Mouse (Mus musculus) layer of hippocampus, postnatal 25 days (tissue): ENCODE measurements around the gene Ccn1. TPM values are rescaled to one million over a fixed set of nuclear protein-coding genes. Genes with fewer than 3 reads are reported as not detected.

Experiments used
- DNase-seq, 2 experiments: peaks; one replicate each; pipeline ENCODE4 v3.0.0; 2022; ENCODE audit warnings: mixed read lengths in 2 of 2, low spot score in 1 of 2; ENCODE audit errors: extremely low spot score in 1 of 2
- total RNA-seq, 2 experiments: library from RNA; stranded (reverse); gene quantifications; 2 replicates each; pipeline ENCODE4 v1.2.3; 2021

The Ccn1 gene
- total RNA-seq, 2 experiments from 2014 or later = 4.7 to 5.0 TPM

GRCm38 (mm10) chr3:145651029-145651977, 1.5 kb upstream of the Ccn1 start:
- no peak for DNase-seq

DNA sequence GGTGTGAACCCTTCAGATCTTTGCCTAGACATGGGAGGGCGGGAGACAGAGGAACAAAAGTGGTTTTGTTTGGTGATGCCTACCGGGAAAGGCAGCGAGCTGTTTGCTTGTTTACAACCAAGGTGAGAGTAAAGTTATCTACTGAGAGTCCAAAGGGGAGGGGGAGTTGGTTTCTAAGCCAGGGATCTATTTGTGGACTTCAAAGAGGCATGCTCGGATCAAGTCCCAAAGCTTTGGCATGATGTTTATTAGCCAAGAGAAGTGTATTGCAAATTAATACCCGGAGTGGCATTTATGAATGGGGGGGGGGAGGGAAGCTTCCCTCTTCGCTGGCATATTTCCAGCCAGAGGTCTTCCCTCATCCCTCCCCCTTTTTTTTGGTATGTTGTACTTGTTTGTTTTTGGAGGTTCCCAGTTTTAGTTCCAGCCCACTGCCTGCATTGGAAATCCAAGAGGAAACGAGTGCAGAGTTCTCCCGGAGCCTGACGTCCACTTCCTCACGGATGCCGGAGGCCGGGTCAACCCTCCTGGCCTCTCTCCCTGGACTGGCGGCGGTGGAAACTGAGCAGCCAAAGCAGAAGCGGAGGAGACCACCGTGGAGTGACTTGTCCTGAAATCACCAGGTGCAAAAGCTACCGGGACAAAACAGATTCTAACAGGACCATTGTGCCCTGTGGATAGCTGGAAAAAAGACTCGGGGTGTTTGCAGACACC, 674 bp upstream of the Ccn1 start:
- no peak for DNase-seq

DNA sequence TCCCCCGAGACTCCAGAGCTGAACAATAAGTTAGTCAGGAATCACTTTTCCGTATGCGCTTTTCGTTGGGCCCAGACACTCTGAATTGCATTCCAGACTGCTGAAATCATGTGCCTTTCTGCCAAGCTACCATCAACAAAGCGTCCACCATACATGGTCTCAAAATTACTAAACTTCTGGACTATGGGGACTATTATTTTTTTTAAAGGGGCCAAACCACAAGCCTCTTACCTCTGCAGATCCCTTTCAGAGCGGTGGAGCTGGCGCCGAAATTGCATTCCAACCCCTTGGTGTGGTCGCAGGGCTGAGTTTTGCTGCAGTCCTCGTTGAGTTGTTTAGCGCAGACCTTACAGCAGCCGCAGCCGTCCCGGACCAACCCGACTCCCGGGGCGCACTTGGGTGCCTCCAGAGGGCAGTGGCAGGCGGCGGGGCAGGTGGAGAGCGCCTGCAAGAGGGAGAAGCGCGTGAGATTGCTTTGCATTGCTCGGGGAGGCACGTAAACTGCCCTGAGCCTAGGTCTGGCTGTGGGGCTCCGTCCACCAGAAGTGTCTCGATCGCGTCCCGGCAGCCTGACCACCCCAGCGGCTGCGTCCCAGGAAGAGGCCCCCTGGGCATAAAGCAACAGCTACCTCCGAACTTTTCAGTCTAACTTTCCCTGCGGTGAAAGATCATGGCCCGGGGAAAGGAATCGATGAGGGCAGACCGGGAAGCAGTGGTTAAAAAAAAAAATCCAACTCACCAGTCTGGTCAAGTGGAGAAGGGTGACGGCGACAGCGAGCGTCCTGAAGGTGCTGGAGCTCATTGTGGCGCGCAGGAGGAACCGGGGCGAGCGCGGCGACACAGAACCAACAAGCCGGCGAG, 560 bp downstream of the Ccn1 start:
- DNase-seq = no peak

DNA sequence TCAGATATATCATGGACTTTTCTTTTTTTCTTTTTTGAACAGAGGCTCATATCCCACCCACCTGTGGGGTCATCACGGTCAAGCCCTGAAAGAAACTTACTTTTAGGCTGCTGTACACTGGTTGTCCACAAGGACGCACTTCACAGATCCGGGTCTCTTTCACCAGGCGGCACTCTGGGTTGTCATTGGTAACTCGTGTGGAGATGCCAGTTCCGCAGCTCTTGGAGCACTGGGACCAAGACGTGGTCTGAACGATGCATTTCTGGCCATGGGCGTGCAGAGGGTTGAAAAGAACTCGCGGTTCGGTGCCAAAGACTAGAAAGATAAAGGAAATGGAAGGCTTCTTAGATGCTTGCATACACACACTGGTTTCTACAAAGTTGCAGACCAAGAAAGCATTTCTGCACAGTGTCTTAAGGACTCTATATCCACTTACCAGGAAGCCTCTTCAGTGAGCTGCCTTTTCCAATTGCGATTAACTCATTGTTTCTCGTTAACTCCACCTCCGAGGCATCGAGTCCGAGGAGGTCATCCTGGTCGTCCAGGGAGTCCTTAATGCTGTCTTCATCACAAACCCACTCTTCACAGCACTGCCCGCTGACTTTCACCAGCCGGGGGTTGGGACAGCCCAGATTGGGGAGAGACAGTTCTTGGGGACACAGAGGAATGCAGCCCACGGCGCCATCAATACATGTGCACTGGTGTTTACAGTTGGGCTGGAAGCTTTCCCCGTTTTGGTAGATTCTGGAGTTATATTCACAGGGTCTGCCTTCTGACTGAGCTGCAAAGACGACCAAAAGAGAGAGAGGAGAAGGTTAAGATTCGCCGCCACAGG, 1.5 kb downstream of the Ccn1 start:
- DNase-seq = no peak

DNA sequence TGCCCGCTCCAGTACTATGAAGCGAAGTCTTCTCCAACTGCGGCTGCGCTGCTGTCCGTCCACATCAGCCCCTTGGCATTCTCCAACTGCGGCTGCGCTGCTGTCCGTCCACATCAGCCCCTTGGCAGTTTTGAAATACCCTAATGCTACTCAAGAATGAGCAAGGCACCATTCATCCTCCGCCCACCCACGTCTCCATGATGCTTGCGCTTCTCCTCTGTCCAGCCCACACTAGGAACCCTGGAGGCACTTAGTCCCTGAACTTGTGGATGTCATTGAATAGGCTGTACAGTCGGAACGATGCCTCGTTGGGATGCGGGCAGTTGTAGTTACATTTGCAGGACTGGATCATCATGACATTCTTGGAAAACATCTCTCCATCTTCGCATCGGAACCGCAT, 2.4 kb downstream of the Ccn1 start:
- no peak for DNase-seq

GRCm38 (mm10) chr3:145646666-145647065, 3.1 kb downstream of the Ccn1 start:
- DNase-seq = no peak

- no peak for DNase-seq
Measured at GRCm38 (mm10) chr3:145646009-145646408, 3.8 kb downstream of the Ccn1 start.

DNA sequence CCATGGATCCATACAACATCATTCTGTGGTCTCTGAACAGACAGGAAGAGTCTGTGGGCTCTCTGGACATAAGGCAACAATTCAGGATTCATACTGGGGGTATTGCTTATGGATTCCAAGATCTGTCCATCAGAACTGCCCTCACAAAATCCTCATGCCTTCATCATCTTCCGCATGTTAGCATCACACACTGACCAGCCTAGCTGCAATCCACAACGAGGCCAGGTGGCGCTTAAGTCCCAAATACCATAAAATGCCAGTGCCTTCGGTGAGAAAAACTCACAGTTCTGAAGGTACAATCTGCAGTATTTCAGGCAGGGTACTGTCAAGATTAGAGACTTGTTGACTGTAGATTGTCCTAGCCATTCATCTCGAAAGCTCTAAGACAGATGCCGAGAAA, 4.3 kb downstream of the Ccn1 start:
- no peak for DNase-seq

- DNase-seq = no peak
Measured at GRCm38 (mm10) chr3:145642861-145643260, 6.9 kb downstream of the Ccn1 start.

GRCm38 (mm10) chr3:145641878-145642277, 7.9 kb downstream of the Ccn1 start:
- DNase-seq = no peak

- no peak for DNase-seq
Measured at GRCm38 (mm10) chr3:145641036-145641685, 8.6 kb downstream of the Ccn1 start.

- DNase-seq = no peak
Measured at GRCm38 (mm10) chr3:145640583-145640982, 9.2 kb downstream of the Ccn1 start.

DNA sequence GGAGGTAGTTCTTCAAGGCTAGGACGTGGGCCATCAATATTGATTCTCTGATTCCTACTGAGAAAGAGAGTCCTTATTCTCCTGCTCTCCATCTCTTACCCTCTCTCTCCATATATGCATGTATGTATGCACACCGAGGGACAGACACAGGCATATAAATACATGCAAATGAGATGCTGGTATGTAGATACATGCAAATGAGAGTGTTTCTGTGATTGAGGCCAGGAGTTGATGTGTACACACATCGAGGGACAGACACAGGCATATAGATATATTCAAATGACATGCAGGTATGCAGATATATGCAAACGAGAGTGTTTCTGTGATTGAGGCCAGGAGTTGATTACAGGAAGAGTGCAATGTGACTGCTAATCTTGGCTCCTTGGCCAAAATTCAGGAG, 9.6 kb downstream of the Ccn1 start:
- no peak for DNase-seq

DNA sequence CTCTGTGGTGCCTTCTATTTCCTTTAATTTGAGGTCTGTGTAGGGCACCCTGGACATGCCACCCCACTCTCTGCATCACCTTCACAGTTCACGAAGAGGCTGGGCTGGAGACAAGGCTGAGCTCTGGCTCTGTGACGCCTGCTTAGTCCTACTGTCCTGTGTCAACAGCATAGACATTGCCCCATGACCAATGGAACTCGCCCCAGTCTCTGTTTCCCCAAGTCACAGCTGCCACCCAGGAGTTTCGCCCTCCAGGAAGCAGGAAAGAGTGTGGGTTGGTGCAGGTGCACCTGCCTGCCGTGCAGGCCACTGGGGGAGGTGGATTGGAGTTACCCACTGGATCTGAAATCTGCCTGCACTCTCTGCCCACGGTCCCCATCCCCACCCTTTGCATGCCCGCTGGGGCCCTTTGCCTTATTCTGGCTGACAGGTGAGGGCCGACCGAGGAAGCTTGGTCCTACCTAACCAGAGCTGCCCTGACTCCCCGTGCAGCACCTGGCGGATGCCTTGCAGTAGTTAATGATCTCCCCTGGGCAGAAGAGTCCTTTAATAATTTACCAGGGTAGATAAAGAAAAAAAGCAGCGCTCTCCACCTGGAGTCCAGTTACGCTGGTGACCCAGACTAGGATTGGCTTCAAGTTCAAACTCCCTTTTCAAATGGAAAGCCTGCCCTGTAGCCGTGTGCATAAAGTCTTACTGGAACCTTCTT, 15.6 kb downstream of the Ccn1 start:
- no peak for DNase-seq

- no peak for DNase-seq
Measured at GRCm38 (mm10) chr3:145632888-145633287, 16.9 kb downstream of the Ccn1 start.

DNA sequence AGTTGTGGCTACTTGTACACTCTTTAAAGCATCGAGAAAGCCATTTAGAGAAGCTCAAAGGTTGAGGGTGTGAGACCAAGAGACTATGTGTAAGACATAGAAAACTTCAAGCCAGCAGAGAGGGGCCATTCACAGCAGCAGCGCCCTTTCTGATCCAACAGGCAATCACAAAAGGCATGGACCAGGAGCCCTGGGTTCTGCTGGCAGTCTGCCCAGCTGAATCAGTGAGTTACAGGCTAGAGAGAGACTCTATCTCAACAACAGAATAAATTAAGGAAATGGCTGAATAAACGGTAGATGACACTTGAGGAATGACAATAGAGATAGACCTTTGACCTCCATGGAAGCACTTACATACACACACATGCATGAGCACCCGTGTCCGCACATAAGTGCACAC, 21.1 kb downstream of the Ccn1 start:
- no peak for DNase-seq

DNA sequence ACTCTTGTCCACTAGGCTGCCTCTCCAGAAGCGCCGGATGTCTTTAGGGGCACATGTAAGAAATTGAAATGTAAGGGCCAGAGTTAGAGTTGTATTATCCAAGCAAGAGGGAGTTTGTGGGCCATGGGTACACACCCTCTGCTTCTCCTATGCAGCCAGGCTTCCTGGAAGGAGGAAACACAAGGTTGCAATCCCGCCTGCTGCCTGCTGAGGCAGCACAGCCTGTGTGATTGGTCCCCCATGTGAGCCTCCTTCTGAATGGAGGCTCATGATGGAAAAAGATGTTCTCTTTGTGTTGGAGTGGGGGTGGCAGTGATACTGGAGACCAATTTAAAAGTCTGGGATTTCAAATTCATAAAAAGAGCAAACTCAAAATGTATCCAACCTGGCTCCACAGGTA, 22.0 kb downstream of the Ccn1 start:
- no peak for DNase-seq

DNA sequence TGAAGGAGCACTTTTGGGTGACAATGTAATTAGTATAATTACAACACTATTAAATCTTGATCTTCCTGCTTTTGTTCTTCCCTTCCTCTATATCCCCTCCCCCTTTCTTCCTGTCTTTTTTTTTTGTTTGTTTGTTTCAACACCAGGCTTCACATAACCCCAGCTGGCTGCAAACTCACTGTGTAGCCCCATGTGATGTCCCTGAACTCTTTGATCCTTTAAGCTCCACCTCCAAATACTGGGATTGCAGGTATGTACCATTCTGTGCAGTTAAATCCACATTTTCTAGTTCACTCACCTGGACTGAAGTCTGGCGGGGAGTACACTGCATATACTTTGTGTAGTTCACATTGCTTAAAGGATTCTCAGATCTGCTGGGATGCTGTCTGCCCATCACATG, 23.7 kb downstream of the Ccn1 start:
- no peak for DNase-seq

- no peak for DNase-seq
Measured at GRCm38 (mm10) chr3:145625546-145625945, 24.2 kb downstream of the Ccn1 start.
